Mouse (Mus musculus): Measurements from ENCODE around the gene Cnr1.

- TF ChIP-seq CTCF (IDR thresholded peaks at IDR 0.05; ENCODE audit: insufficient read depth, low read length) (no peak), POLR2A (IDR thresholded peaks at IDR 0.05; ENCODE audit: borderline replicate concordance, extremely low read depth, low read depth, low read length) (no peak)
Observed at GRCm38 (mm10) chr4:33945742-33946141, 21.3 kb downstream of the Cnr1 start.

All from lung, adult 2 months (tissue).